Mouse (Mus musculus): ENCODE data around the gene Cald1.

Cald1 gene

DNA sequence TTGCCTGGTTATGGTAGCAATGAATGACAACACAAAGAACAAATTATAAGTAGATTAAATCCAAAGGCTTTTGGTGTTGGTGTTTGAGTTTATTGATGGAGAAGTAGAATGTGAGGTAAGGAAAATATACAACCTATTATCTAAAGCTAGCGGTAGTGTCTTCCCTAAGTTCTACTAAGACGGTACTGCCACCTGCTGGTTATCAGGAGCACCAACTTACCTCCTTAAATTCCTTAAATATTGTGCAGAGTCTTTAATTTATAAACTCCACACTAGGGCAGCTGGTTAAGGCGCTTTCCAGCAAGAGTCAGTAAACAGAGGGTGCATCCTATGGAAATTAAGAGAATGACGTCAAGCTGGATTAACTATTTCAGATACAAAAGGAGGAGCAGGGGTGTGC, 161.7 kb downstream of the Cald1 start:
- peak; percentile 80 for DNase-seq (ENCODE audit: low read depth, low spot score)

DNA sequence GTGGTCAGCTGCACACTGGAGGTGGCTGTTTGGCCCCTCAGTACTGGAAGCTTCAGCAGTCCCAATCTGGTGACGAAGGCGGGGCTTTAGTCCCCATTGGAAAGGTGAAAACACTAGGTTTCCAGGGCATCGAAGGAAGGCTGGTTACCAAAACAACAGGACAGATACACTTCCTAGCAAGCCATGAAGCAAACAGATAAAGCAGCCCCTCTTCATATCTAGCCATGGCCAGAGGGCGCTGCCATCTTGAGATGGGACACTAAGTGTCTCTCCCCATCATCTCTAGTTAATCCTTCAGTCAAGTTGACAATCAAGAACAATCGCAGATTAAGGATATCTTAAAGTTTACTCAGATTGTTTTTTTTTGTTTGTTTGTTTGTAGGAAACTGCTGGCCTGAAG, 167.4 kb downstream of the Cald1 start:
- no peak for DNase-seq (ENCODE audit: low read depth, low spot score)

DNA sequence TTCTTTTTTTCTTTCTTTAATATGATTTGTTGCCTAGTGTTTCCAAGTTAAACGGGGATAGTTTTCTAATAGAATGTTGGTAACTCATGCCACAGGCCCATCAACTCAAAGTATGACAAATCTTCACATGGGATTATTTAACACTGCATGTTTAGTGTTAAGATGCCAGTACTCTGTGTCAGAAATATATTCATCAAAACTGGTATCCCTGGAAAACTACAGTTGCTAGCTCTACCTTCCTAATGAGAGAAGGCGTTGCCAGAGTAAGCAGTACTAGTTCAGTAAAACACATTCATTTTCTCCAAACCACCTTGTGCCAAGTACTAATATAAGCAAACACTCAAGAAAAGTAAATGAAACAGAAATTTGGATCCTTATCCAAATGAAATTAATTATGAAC, 171.7 kb downstream of the Cald1 start:
- no peak for DNase-seq (ENCODE audit: low read depth, low spot score)

DNA sequence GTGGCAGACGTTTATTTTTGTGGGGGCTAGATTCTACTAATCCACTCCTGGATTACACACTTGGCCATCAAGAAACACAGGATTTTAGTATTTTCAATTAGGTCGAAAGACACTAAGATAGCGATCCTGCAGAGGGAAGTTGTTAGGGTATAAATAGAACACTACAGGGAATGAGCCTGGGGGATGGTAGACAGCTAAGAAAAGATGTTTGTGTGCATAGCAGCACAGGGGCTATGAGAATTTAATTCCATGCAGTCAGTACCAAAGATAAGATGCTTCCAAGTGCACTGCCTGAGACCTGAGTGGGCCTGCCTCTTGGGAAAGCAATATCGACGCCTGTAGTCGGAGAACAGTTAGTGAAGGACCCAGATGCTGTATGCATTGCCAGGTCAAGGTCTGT, 172.2 kb downstream of the Cald1 start:
- no peak for DNase-seq (ENCODE audit: low read depth, low spot score)

DNA sequence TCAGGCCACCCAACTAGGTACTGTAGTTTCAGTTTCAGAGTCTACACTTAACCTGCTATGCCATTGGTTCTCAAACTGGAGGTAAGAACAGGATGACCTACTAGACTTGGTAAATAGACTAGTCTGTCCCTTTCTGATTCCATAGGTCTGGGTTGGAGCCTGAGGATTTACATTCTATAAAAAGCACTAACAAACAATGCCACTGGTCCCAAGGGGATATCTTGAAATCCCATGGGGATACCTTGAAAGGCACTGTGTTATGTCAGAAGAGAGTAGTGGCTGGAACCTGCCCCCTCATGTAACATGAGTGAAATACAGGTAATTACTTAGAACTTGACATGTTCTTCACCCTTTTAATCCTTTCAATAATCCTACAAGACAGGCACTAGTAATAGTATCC, 178.1 kb downstream of the Cald1 start:
- DNase-seq (ENCODE audit: low read depth, low spot score) = no peak

DNA sequence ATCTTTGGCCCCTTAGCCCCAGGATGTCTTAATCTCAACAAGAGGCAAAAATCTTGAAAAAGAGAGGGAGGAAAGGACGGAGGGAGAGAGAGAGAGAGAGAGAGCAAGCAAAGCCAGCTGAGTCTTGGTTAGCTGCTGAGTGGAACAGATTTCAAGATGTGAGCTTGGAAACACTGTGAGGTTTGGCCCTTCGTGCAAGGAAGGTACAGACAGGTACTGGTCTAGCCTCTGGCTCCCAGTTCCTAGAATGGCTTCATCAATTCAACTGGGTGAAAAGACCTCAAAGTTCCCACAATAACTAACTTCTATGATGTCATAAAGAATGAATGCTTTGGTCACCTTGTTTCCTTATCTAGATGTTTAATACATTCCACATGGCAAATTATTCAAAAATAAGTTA, 178.8 kb downstream of the Cald1 start:
- DNase-seq (ENCODE audit: low read depth, low spot score) = no peak

DNA sequence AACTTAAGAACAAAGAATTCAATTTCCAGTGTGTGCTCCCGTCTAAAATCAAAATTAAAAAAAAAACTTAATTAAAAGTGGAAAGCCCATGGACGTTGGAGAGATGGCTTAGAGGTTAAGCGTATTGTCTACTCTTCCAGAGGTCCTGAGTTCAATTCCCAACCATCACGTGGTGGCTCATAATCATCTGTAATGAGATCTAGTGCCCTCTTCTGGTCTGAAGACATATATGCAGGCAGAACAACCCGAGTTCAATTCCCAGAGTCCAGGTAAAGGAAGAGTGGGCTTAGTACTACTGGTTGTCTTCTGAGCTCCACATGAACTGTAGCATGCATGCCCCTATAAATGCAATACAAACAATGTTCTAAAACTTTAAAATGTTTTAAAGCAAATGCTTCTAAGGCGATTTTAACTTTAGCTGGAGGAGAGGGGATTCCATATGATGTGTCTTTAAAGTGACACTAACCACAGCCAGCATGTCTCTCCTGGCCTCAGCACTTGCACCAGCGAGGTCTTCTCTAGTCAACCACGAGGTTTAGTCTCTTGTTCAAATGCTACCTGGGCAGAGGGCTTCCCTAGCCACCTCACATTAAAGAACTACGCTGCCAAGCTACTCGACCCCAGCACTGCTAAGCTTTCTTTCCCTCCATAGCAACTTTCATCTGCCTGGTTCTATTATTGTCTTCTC, 179.8 kb downstream of the Cald1 start:
- peak; percentile 46 for DNase-seq (ENCODE audit: low read depth, low spot score)

DNA sequence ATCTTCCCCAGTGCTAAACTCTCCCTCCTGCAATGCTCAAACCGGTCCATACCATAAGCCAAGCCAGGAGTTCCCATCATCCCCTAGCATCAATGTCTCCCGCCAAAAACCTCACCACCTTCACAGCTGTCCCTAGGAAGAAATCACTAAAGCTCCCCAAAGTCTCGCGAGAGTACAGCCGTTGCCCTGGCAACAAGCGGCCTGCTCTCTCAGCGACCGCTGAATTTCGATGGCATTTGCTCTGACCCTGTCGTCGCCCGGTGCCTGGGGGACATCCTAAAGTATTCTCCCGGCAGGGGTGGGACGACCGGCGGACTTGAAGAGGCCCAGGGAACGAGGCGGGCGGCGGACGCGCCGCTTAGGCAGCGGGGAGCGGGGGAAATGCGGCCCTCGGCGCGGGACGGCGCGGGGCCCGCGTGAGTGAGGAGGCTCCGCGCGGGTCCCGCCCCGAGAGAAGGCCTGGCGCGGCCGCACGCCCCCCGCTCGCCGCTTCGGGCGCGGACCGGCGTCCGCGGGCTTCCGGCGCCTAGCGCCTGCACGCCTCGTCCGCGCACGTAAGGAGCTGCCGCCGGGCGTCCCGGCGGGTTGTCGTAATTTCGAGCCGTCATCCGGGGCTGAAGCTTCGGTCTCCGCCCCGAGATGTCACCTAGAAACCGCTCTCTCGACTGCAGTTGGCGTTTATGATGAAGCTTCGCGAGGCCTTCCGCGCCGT, 182.1 kb downstream of the Cald1 start, which contains the start of gene Agbl3:
Agbl3 (plus strand) TSS at position 202 of the 712 bp plus-strand sequence.
- DNase-seq (ENCODE audit: low read depth, low spot score) = peak; percentile 97

DNA sequence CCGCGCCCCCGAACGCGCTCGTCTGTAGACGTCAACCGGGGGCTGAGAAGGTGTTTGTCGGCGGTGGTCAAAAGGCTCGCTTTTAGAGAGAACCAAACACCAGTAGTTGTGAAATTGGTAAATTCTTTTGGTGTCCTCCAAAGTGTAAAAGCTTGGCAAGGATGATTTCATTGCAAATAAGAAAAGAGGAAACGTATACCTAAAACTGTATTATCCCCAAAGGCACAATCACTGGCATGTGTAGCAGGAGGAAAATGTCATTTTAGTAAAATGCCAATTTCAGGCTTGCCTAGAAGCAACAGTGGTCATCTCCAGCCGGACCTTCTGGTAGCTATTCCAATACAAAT, 182.6 kb downstream of the Cald1 start:
- no peak for DNase-seq (ENCODE audit: low read depth, low spot score)

DNA sequence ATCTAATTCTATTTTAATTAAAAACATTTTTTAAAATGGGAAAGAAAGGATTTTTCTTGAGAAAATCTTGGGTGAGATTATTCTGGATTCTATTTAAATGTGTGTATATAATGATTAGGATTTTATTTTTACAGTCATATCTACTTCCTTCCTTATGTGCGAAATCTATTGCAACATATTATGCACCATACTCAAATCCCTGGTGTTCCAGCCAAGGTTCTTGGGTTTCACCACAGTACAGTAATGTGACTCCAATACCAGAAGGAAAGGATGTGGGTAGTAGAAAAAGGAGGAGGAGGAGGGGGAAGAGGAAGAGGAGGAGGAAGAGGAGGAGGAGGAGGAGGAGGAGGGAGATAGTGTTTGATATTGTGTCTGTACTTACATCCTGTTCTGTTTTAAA, 184.2 kb downstream of the Cald1 start:
- DNase-seq (ENCODE audit: low read depth, low spot score) = no peak

DNA sequence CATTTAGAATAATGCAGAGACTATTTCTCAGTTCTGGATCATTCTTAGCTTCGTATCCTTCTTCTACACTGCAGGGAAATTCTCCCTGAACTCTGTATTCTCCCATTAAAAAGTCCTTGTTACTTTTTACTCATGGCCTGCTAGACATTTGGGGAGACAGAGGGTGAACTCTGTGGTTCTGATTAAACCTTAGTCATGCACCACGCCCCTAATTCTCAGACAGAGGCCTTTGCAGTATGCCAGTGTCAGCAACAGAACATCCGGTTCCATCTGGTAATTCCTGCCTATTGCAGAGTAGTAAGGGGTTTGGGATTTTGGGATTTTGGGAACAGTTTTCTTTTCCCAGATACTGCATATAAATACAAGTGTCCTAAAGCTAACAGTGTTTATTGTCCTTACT, 198.6 kb downstream of the Cald1 start:
- DNase-seq (ENCODE audit: low read depth, low spot score) = peak; percentile 16

DNA sequence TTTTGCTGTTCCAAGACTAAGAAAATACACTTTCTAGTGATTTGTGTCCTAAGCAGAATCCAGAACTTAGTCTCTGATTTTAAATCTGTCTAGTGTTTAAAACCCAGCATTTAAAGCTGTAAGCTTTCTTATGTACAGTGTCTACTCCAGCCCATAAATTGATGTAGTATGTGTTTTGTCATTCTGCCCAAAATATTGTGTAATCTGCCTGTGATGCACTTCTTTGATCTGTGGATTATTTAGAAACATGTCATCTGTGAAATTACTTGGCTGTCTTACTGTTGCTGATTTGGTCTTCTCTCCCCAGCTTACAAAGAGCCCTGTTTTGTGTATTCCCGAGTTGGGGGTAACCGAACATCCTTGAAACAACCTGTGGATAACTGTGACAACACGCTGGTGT, 199.6 kb downstream of the Cald1 start:
- no peak for DNase-seq (ENCODE audit: low read depth, low spot score)

DNA sequence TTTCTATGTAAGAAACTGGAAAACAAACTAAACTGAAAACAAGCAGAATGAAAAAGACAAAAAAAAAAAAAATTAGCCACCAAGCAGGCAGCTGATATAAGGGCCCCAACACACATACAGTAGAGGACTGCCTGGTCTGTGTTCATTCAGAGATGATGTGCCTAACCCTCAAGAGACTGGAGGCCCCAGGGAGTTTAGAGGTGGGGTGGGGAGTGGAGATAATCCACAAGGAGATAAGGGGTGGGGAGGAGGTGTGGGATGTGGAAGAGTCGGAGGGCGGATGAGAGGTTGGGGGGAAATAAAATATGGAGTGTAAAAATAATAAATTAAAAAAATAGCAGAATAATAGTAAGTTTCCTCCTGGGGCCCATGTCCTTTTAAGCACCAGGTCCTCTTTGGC, 207.3 kb downstream of the Cald1 start:
- DNase-seq (ENCODE audit: low read depth, low spot score) = no peak

DNA sequence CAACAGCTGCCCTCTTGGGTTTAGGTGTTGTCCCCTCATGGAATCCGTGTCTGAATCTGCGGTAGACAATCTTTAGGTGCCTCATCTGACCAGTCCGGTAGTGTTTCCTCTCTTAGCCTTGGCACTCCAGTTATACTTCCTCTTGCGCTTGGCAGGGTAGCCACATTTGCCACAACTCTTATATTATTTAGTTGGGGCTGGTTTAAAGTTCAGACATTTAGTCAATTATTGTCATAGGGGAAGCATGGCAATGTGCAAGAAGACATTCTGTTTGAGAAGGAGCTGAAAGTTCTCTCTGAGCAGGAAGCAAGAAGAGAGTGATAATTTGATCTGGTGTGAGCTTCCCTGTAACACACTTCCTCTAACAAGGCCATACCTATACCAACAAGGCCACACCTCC, 212.4 kb downstream of the Cald1 start:
- no peak for DNase-seq (ENCODE audit: low read depth, low spot score)

DNA sequence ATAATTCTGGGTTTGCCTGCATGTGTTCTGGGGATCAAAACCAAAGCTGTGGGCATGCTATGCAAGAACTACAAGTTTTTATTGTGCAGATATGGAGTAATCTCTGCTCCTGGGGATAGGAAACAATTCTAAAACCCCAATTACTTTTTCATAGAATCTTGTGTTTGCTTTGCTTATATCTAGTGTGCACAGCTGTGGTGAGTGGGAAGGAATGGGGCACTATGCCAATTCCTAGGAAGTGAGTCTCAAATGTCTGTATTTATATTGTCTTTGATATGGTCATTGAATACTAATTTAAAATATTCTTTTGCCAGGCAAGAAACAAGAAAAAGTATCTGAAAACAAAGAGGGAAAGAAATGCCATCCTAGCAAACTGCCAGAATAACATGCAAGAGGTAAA, 226.1 kb downstream of the Cald1 start:
- DNase-seq (ENCODE audit: low read depth, low spot score) = no peak

Measured in ZHBTc4 (cell line).